10 mouse cellular contexts compared by ENCODE assay signal in the genomic region with DNA sequence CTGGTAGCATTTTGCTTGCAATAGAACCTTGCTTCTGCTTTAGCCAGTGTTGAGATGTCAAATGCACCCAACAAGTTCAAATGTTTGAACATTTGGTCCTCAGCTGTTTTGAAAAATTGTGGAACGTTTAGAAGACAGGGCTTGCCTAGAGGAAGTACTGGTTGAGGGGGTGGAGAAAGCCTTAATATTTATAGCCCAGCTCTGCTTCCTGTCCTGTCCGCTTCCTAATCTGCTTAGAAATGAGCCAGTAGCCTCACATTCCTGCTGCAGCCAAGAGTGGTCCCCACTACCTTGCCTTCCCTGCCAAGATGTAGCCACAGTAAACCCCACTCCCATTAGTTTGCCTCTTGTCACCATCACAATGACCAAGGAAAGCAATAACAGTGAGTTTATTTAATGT. TPM values are rescaled to one million over a fixed set of nuclear protein-coding genes. Genes with fewer than 3 reads are reported as not detected.
DNase-seq lines count a peak whose midpoint lies in the region; ATAC-seq lines count a peak whose summit lies in the region.
"Had no signal": no experiment of that assay in that cellular context is flagged by ENCODE, and none has a peak within 500 bp of the region (broad histone marks: within the 10 kb centered on the region; RNA-seq: fewer than 3 reads in every experiment).

No protein-coding gene starts in this region.

- no peaks in the 10 kb centered on the region for H3K27me3 ChIP-seq in intestine, embryonic 16.5 days (replicated peaks; ENCODE audit: control insufficient read depth, insufficient read depth, low read length)
- H3K27me3 ChIP-seq in intestine, embryonic 15.5 days (replicated peaks), result no peaks in the 10 kb centered on the region
- H3K27me3 ChIP-seq: liver, embryonic 15.5 days; Patski had no signal

- no peak overlapping the region for H3K4me2 ChIP-seq in intestine, embryonic 16.5 days (ENCODE audit: low read depth, low read length)
- no peak overlapping the region for H3K4me2 ChIP-seq in intestine, embryonic 15.5 days (replicated peaks)
- H3K4me2 ChIP-seq: liver, embryonic 15.5 days had no signal

- H3K4me1 ChIP-seq in intestine, embryonic 16.5 days (ENCODE audit: control insufficient read depth, insufficient read depth, low read length), result no peaks in the 10 kb centered on the region
- no peaks in the 10 kb centered on the region for H3K4me1 ChIP-seq in intestine, embryonic 15.5 days (replicated peaks)

- peak overlapping the region; percentile 37; the same call in 1 of the 2 replicates for H3K27ac ChIP-seq in intestine, embryonic 16.5 days (ENCODE audit: low read length)
- no peak overlapping the region; the same call in 1 of the 2 replicates for H3K27ac ChIP-seq in intestine, embryonic 15.5 days
- H3K27ac ChIP-seq: liver, embryonic 15.5 days had no signal

- H3K4me3 ChIP-seq in intestine, embryonic 16.5 days (ENCODE audit: low read length), result no peak overlapping the region
- H3K4me3 ChIP-seq in intestine, embryonic 15.5 days (replicated peaks), result no peak overlapping the region
- H3K4me3 ChIP-seq: liver, embryonic 15.5 days had no signal

- ATAC-seq in intestine, embryonic 16.5 days, result no peak
- ATAC-seq in intestine, embryonic 15.5 days, result no peak
- no peak for ATAC-seq in frontal cortex, adult (ENCODE audit: low TSS enrichment)
- ATAC-seq in erythroid progenitor cell, adult 5-6 weeks (replicated peaks; ENCODE audit: low FRiP score, poor library complexity, severe bottlenecking), result no peak
- ATAC-seq: Patski had no signal

- peak; percentile 52 for DNase-seq in 416B (ENCODE audit: low read depth)
- peak; percentile 28 to 66 for DNase-seq in heart, adult 9 months (ENCODE audit: low spot score in 2 of 2)
- peak; percentile 37 for DNase-seq in kidney, postnatal 14 days
- DNase-seq in cerebellum, postnatal 10 days, result no peak

- peaks cover 3% of the 10 kb centered on the region; the same call in 1 of the 2 replicates for H3K9me3 ChIP-seq in intestine, embryonic 16.5 days (ENCODE audit: control insufficient read depth, low read length)
- no peaks in the 10 kb centered on the region for H3K9me3 ChIP-seq in intestine, embryonic 15.5 days
- H3K9me3 ChIP-seq: liver, embryonic 15.5 days had no signal

- 53% methylated on average over 2 of the region's 2 CpGs for WGBS in intestine, embryonic 16.5 days
- 46% methylated on average over 2 of the region's 2 CpGs for WGBS in intestine, embryonic 15.5 days

- H3K9ac ChIP-seq in intestine, embryonic 16.5 days (ENCODE audit: low read depth, low read length), result no peak overlapping the region
- no peak overlapping the region for H3K9ac ChIP-seq in intestine, embryonic 15.5 days
- H3K9ac ChIP-seq: liver, embryonic 15.5 days had no signal

- H3K36me3 ChIP-seq in intestine, embryonic 16.5 days (ENCODE audit: control insufficient read depth, insufficient read depth, low read length), result no peaks in the 10 kb centered on the region; the same call in 1 of the 2 replicates
- H3K36me3 ChIP-seq in intestine, embryonic 15.5 days, result peaks cover 9% of the 10 kb centered on the region

RNA-seq across cellular contexts. Expression of gene Gabpb1, which starts 6.2 kb away (rescaled TPM):
- polyA plus RNA-seq in intestine, embryonic 16.5 days (2015; fragmentation: Nextera tagmentation; extraction: Ambion mirVana), result 31.5 and 33.1 TPM in 2 replicates
- polyA plus RNA-seq in intestine, embryonic 15.5 days (2015; fragmentation: Nextera tagmentation; extraction: Ambion mirVana), result 36.3 and 39.6 TPM in 2 replicates
- 27.0 and 62.0 TPM in 2 replicates for total RNA-seq in erythroid progenitor cell, adult 5-6 weeks (2015; ENCODE audit: low replicate concordance)
- total RNA-seq in erythroid progenitor cell, adult 5-6 weeks (2017; ENCODE audit: low replicate concordance), result 31.1 and 39.0 TPM in 2 replicates

RNA-seq across cellular contexts. Expression of gene Usp8, which starts 24.8 kb away (rescaled TPM):
- polyA plus RNA-seq in intestine, embryonic 16.5 days (2015; fragmentation: Nextera tagmentation; extraction: Ambion mirVana), result 33.2 and 33.6 TPM in 2 replicates
- 35.9 and 36.9 TPM in 2 replicates for polyA plus RNA-seq in intestine, embryonic 15.5 days (2015; fragmentation: Nextera tagmentation; extraction: Ambion mirVana)
- 36.0 and 44.0 TPM in 2 replicates for total RNA-seq in erythroid progenitor cell, adult 5-6 weeks (2015; ENCODE audit: low replicate concordance)
- 29.5 and 36.7 TPM in 2 replicates for total RNA-seq in erythroid progenitor cell, adult 5-6 weeks (2017; ENCODE audit: low replicate concordance)

Comparison
In these comparisons a context has a peak if more than half of its experiments do, and no peak if none do; other contexts are left out.
1. DNase-seq: peak in 416B (single experiment), heart, adult 9 months (2 of 2) and kidney, postnatal 14 days (single experiment); none in cerebellum, postnatal 10 days (0 of 2).